Mouse (Mus musculus) 416B (cell line): ENCODE measurements at regions not wholly inside any gene's neighbourhood (a gene's known extent, or its start where the extent isn't known, plus 50 kb on each side); places are given as distances from the start of the nearest gene placed in this dataset.

Experiments
- DNase-seq: peaks from one replicate; pipeline ENCODE4 v3.0.0; 2011; ENCODE audit warnings: low read depth

GRCm38 (mm10) chr19:48090393-48090792 is 115.4 kb upstream of the Sorcs3 start:
- peak; percentile 11 for DNase-seq

- no peak for DNase-seq
These were observed 108.5 kb upstream of the Sorcs3 start for GRCm38 (mm10) chr19:48097363-48097762.

GRCm38 (mm10) chr19:48097942-48098596 is 107.8 kb upstream of the Sorcs3 start:
- DNase-seq = no peak

GRCm38 (mm10) chr19:48100991-48101390 is 104.8 kb upstream of the Sorcs3 start:
- no peak for DNase-seq

GRCm38 (mm10) chr19:48115155-48115554 is 90.7 kb upstream of the Sorcs3 start:
- DNase-seq = no peak

GRCm38 (mm10) chr19:48115728-48116127 is 90.1 kb upstream of the Sorcs3 start:
- DNase-seq = no peak

GRCm38 (mm10) chr19:48116689-48117088 is 89.1 kb upstream of the Sorcs3 start:
- no peak for DNase-seq

GRCm38 (mm10) chr19:48117646-48118045 is 88.2 kb upstream of the Sorcs3 start:
- DNase-seq = no peak

- no peak for DNase-seq
These were observed 83.5 kb upstream of the Sorcs3 start for GRCm38 (mm10) chr19:48122281-48122680.

- no peak for DNase-seq
These were observed 82.0 kb upstream of the Sorcs3 start for GRCm38 (mm10) chr19:48123777-48124176.

GRCm38 (mm10) chr19:48125731-48126130 is 80.1 kb upstream of the Sorcs3 start:
- DNase-seq = no peak

GRCm38 (mm10) chr19:48128089-48128488 is 77.7 kb upstream of the Sorcs3 start:
- DNase-seq = no peak

- DNase-seq = no peak
These were observed 69.6 kb upstream of the Sorcs3 start for GRCm38 (mm10) chr19:48136231-48136630.

GRCm38 (mm10) chr19:48144129-48144528 is 61.7 kb upstream of the Sorcs3 start:
- peak; percentile 5 for DNase-seq
